Comparison of ENCODE assay signal across 12 mouse cellular contexts in genomic region chr4:133830453-133830852, GRCm38 (mm10). TPM values are rescaled to one million over a fixed set of nuclear protein-coding genes. Genes with fewer than 3 reads are reported as not detected.
DNase-seq lines count a peak whose midpoint lies in the region; ATAC-seq and TF ChIP-seq lines count a peak whose summit lies in the region.
"Had no signal": no experiment of that assay in that cellular context is flagged by ENCODE, and none has a peak within 500 bp of the region (broad histone marks: within the 10 kb centered on the region; RNA-seq: fewer than 3 reads in every experiment).

No protein-coding gene starts in this region.

- no peak for TF ChIP-seq POLR2A in kidney, adult 2 months (IDR thresholded peaks at IDR 0.05; ENCODE audit: low read depth, low read length)

- no peak overlapping the region for H3K9ac ChIP-seq in lung, embryonic 14.5 days
- H3K9ac ChIP-seq: hindbrain, embryonic 12.5 days; limb, embryonic 15.5 days; midbrain, embryonic 12.5 days; neural tube, embryonic 12.5 days had no signal

- no peak overlapping the region for H3K4me2 ChIP-seq in lung, embryonic 14.5 days
- H3K4me2 ChIP-seq: hindbrain, embryonic 12.5 days; limb, embryonic 15.5 days; midbrain, embryonic 12.5 days; neural tube, embryonic 12.5 days had no signal

- no peak for DNase-seq in kidney, adult 2 months
- no peak for DNase-seq in kidney, postnatal 36 days
- no peak for DNase-seq in lung, embryonic 14.5 days
- no peak for DNase-seq in lung, postnatal 14 days
- DNase-seq in 416B (ENCODE audit: low read depth) = peak; percentile 69
- no peak for DNase-seq in Patski (ENCODE audit: low read depth, low spot score)
- no peak for DNase-seq in urinary bladder, adult 2 months (ENCODE audit: low spot score)

- ATAC-seq in lung, embryonic 14.5 days (ENCODE audit: insufficient read depth) = no peak
- no peak for ATAC-seq in Patski

- no peak overlapping the region for H3K27ac ChIP-seq in kidney, adult 2 months (ENCODE audit: insufficient read depth, low read depth, low read length)
- H3K27ac ChIP-seq in lung, embryonic 14.5 days (ENCODE audit: low read depth) = no peak overlapping the region
- H3K27ac ChIP-seq: gastrocnemius, adult 2 months; hindbrain, embryonic 12.5 days; limb, embryonic 15.5 days; midbrain, embryonic 12.5 days; neural tube, embryonic 12.5 days had no signal

- H3K27me3 ChIP-seq in kidney, adult 2 months (replicated peaks; ENCODE audit: control insufficient read depth, insufficient read depth, low read length) = no peaks in the 10 kb centered on the region
- 0 out of 2 replicates have a peak, but pooled peaks cover 3% of the 10 kb centered on the region for H3K27me3 ChIP-seq in lung, embryonic 14.5 days (ENCODE audit: insufficient read depth, low read length)
- H3K27me3 ChIP-seq in Patski = no peaks in the 10 kb centered on the region

- H3K9me3 ChIP-seq in lung, embryonic 14.5 days (ENCODE audit: low read depth, low read length) = no peaks in the 10 kb centered on the region
- H3K9me3 ChIP-seq: hindbrain, embryonic 12.5 days; limb, embryonic 15.5 days; midbrain, embryonic 12.5 days; neural tube, embryonic 12.5 days had no signal

- peaks cover 4% of the 10 kb centered on the region; the same call in 1 of the 2 replicates for H3K4me1 ChIP-seq in kidney, adult 2 months (ENCODE audit: control insufficient read depth, insufficient read depth, low read length)
- H3K4me1 ChIP-seq in lung, embryonic 14.5 days (ENCODE audit: insufficient read depth) = no peaks in the 10 kb centered on the region

- CTCF ChIA-PET in Patski (lab: Charles Lee) = no interaction called here

- no peaks in the 10 kb centered on the region for H3K36me3 ChIP-seq in kidney, adult 2 months (ENCODE audit: control insufficient read depth, insufficient read depth, low read length)
- H3K36me3 ChIP-seq in lung, embryonic 14.5 days (ENCODE audit: insufficient read depth) = no peaks in the 10 kb centered on the region
- H3K36me3 ChIP-seq: hindbrain, embryonic 12.5 days; limb, embryonic 15.5 days; midbrain, embryonic 12.5 days; neural tube, embryonic 12.5 days had no signal

- in situ Hi-C loops in Patski (cut with MboI; ENCODE audit: low pct_unique_long_range_greater_than_20kb) = no loop called here

- peak; percentile 16; the same call in 1 of the 2 replicates for TF ChIP-seq CTCF in kidney, adult 2 months (conservative IDR thresholded peaks at IDR 0.05; ENCODE audit: insufficient read depth, insufficient read length, low read depth, low read length)
- TF ChIP-seq CTCF in lung, embryonic 14.5 days (IDR thresholded peaks at IDR 0.05; ENCODE audit: low read depth) = peak; percentile 24; the same call in 1 of the 2 replicates
- peak; percentile 26 for TF ChIP-seq CTCF in Patski (IDR thresholded peaks at IDR 0.05)

- POLR2A ChIA-PET in Patski (lab: Charles Lee) = no interaction called here

- no peak overlapping the region for H3K4me3 ChIP-seq in kidney, adult 2 months (ENCODE audit: insufficient read depth, low read depth, low read length)
- no peak overlapping the region for H3K4me3 ChIP-seq in lung, embryonic 14.5 days (ENCODE audit: low read depth, low read length)
- H3K4me3 ChIP-seq: gastrocnemius, adult 2 months; hindbrain, embryonic 12.5 days; limb, embryonic 15.5 days; midbrain, embryonic 12.5 days; neural tube, embryonic 12.5 days had no signal

- 97% methylated on average over 1 of the region's 1 CpGs for WGBS in kidney, adult 2 months
- 100% methylated on average over 1 of the region's 1 CpGs for WGBS in lung, embryonic 14.5 days

RNA-seq across cellular contexts. Expression of gene Rps6ka1, which starts 57.1 kb away (rescaled TPM):
- polyA plus RNA-seq in kidney, adult 2 months (2012; rRNA removed) = 29.4 and 30.9 TPM in 2 replicates
- 46.2 and 49.5 TPM in 2 replicates for polyA plus RNA-seq in lung, embryonic 14.5 days (2014; fragmentation: Nextera tagmentation; extraction: Ambion mirVana)
- 58.1 TPM for polyA plus RNA-seq in Patski (2021)
- 15.9 and 17.9 TPM in 2 replicates for polyA plus RNA-seq in urinary bladder, adult 2 months (2012; rRNA removed)
